Mouse (Mus musculus): Measurements from ENCODE around the gene Rhbdf1.

DNA sequence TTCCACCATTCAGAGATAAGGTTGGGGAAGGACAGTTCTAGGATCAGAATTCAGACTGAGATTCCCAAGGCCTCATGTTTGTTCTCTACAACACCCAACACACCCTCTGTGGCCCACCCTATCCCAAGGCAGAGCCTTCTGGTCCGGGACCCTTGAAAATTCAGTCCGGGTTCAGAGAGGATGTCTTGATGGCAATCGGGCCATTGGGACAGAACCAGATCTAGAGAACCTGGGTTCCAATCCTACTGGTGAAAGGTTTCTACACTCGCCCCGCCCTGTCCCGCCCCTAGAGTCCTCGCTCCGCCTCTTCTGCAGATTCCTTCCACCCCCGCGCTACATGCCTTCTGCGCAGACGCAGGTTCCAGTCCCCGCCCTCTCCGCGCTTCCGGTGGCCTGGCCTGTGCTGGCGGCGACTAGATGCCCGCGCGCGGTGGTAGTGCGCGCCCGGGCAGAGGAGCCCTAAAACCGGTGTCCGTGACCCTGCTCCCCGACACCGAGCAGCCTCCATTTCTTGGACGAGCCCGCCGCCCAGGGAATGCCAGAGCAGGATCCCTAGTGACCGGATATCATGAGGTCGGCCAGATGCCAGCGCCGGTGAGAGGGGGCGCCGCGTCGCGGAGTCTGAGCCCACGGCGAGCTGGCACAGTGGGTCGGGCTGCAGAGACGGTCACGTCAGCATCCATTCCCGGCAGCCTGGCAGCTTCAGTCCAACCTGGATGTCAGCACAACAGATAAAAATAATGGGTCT lies 4.2 kb upstream of the Rhbdf1 start, which contains the start of gene Mpg:
- TF ChIP-seq CTCF (IDR thresholded peaks at IDR 0.05; ENCODE audit: low read depth) (no peak), EP300 (IDR thresholded peaks at IDR 0.05; ENCODE audit: low read depth) (no peak)
